Mouse (Mus musculus) megakaryocyte, embryonic 14.5 days (primary cell): ENCODE results near the gene Ndufv2.

Source experiments
- FLI1 ChIP-seq: IDR thresholded peaks from 2 replicates; pipeline ENCODE4 v1.6.1; 2012; ENCODE audit warnings: low read length, inconsistent platforms, mixed read lengths
- GATA1 ChIP-seq: IDR thresholded peaks from 3 replicates; pipeline ENCODE4 v1.6.1; 2012; ENCODE audit warnings: mixed read lengths, low read length, inconsistent platforms, borderline replicate concordance

- TF ChIP-seq FLI1: no peak
- TF ChIP-seq GATA1: no peak
Observed at GRCm38 (mm10) chr17:66057145-66057544, 44.2 kb downstream of the Ndufv2 start.
